Mouse (Mus musculus) central nervous system, embryonic 11.5 days (tissue): Measurements from ENCODE around the gene Gm5538. TPM values are rescaled to one million over a fixed set of nuclear protein-coding genes. Genes with fewer than 3 reads are reported as not detected.

ENCODE experiments used
- polyA plus RNA-seq: library from polyadenylated mRNA; depleted of rRNA; stranded (reverse); fragments of >200 nt; gene quantifications from 2 replicates; pipeline ENCODE4 v1.2.3, GENCODE M21; 2012; rRNA removed

Gene Gm5538
- not detected in 2 replicates for polyA plus RNA-seq

GRCm38 (mm10) chr3:59729490-59729889 lies at the start of gene Gm5538:
Gene Gm5538 (plus strand): TSS chr3:59729790.

Other genes starting within 250 kb of the Gm5538 start
- not detected in 2 replicates for gene Gm8298, start 131.3 kb downstream of the Gm5538 start, polyA plus RNA-seq
- gene C130079G13Rik, start 195.4 kb downstream of the Gm5538 start, polyA plus RNA-seq, result not detected in 2 replicates